Mouse (Mus musculus): ENCODE data around the gene H13.
"Not testable (repeated sequence)": the region's sequence is repeated elsewhere in the genome, so short reads cannot be mapped to it uniquely, and the experiment has no call there.

The H13 gene

DNA sequence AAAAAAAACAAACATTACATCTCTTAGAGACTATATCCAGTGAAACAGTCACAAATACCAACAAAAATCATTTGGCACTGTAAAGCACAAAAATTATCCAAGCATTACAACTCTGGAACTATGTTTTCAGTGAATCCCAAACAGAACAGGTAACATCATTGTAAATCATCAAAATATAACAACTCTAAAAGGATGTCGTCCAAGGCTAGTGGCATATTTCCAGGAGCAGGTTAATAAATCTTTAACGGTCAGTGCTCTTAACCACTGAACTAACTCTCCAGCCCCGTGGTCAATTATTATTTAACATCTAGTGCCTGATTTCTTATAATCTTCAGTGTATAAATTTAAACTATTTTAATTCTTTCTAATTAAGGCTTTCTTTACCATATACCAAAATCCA is 3.1 kb upstream of the H13 start:
- not testable (repeated sequence) for DNase-seq

GRCm38 (mm10) chr2:152669639-152670484 is 601 bp downstream of the H13 start:
- peak; percentile 59 for DNase-seq

GRCm38 (mm10) chr2:152670983-152671641 is 1.9 kb downstream of the H13 start:
- peak; percentile 95 for DNase-seq

- peak; percentile 86 for DNase-seq
Measured at GRCm38 (mm10) chr2:152671642-152671999, 2.4 kb downstream of the H13 start.

DNA sequence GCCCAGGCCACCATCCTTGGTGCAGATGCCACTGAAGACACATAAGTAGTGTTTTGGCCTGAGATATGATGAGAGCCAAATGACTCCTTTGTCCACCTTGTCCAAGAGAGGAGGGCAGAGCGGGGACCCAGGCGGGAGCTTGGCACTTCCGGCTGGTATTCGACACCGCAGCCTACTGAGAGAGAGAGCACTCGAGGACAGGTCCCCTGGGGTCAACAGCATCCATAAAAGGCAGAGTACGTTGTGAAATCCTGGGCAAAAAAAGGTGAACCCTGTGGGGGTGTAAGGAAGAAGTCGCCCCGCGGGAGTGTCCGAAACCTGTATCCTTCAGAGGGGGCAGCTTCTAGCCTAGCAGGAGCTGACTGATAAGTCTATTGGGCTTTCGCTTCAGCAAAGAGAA is 2.9 kb downstream of the H13 start:
- DNase-seq: no peak

GRCm38 (mm10) chr2:152674148-152674547 is 4.9 kb downstream of the H13 start:
- no peak for DNase-seq

DNA sequence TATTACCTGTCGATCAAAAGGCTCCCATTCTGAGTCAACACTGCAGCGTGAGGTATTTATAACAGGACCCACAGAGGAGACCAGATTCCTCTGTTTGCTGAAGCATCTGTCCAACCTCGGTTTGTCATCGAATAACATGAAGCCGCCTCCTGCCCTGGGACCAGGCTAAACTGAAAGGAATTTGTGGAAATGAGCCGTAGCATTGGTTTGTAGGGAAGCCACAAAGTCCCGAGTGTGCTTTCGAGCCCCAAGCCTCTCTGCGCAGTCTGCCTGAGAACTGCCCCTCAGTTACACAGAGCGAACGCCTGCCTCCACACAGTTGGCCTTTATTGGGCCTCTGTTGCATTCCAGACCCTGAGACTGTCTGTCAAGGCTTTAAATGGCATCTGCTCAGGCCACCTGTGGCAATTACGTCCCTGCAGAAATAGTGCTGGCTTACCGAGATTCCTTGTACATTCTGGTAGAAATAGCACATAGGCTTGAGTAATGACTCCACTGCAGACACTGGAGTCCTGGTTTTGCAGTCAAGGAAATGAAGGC is 6.1 kb downstream of the H13 start:
- DNase-seq: no peak

- DNase-seq: peak; percentile 67
Measured at GRCm38 (mm10) chr2:152678302-152678701, 9.0 kb downstream of the H13 start.

DNA sequence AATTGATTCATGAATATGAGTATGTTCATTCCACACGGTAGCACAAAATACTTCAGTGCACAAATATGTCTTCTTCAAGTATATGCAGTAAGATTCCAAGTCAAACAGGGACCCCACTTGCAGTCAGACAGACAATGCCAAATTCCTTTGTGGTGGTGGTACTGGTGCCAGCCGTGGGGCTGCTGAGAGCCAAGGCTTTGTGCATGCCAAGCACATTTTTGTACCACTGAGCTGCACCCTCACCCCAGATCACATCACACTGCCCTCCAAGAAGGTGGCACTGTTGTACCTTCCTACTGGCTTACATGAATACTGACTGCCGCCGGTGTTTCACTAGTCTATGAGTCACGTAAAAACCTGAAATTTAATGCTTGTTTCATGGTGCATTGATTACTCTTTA is 9.7 kb downstream of the H13 start:
- DNase-seq: no peak

GRCm38 (mm10) chr2:152679701-152680355 is 10.6 kb downstream of the H13 start:
- DNase-seq: no peak

- no peak for DNase-seq
Measured at GRCm38 (mm10) chr2:152683086-152683485, 13.8 kb downstream of the H13 start.

DNA sequence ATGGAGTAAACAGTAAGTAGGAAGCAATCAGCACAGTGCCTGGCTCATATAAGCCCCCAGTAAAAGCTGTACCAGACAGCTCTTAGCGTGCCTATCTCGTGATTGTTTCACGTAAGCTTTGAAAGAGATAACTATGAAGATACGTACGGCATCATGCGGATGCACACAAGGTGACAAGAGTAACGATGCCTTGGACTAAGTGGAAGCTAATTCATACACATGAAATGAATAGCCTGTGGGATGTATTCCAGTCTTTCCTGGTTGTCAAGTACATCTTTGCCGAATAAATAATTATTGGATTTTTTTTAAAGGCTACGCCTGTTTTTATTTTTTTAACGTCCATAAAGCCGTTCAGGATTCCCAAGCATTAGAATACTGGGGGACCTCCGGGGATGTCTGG is 17.1 kb downstream of the H13 start:
- DNase-seq: no peak

GRCm38 (mm10) chr2:152686806-152687267 is 17.6 kb downstream of the H13 start, which contains the start of gene Mcts2:
Gene Mcts2 (plus strand): TSS chr2:152687035.
- no peak for DNase-seq

DNA sequence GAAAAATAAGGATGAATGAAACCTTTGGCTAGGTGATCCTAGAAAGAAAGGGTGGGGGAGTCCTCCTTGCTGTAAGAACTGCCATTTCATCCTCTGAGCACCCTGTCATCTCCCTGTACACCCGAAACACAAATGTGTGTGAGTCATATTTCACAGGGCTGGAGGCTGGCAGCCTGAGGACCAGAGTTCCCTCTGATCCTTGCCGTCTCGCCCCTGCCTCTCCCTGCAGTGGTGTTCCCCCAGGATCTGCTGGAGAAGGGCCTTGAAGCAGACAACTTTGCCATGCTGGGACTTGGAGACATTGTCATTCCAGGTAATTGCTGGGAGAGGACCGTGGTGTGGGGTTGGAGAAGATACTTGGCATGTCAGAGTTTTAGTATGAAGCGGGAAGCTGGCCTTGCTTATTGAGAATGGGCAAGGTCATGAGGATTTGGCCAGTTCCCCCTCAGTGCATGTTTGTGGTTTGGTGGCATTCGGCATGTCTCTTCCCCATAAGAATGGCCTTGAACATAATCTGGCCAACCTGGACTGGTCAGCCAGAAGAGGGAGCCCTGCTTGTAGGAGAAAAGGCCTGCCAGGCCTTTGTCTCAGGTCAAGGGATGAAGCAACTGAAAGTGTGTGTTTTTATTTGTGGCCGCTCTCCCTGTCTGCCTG is 22.4 kb downstream of the H13 start:
- DNase-seq: no peak

DNA sequence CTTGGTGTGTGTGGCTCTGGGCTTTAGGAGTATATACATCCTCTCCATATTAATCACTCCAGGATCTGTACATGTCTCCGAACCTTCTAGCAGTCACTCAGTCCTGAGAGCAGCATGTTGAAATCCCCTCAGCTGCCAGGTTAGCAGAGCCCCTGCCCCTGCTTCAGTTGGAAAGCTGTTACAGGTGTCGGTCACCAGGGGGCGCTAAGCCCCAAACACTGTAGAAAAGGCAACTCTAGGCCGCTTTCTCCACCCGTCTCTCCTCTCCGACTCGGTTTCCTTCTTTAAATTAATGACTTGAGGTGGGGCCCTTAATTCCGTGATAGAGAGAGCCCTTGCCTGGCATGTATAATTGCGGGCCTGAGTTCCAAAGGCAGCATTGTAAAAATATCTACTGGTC is 24.0 kb downstream of the H13 start:
- peak; percentile 75 for DNase-seq

DNA sequence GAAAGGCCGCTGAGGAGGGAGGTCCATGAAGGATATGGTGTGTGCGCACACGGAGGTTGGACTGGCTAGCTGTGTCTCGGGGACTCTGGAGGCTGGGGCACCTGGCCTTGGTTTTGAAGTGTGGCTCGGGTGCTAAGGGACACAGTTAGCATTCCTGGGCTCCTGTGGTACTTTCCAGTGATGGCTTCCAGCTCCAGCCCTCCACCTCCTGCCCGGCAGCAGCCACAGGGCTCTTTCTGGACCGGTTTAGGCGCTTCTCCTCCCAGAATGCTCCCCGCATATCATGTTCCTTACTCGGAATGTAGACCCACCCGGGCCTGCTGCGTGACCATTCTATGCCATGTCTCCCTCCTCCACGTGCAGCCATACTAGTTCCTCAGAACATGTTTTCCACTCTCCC is 24.5 kb downstream of the H13 start:
- DNase-seq: no peak

DNA sequence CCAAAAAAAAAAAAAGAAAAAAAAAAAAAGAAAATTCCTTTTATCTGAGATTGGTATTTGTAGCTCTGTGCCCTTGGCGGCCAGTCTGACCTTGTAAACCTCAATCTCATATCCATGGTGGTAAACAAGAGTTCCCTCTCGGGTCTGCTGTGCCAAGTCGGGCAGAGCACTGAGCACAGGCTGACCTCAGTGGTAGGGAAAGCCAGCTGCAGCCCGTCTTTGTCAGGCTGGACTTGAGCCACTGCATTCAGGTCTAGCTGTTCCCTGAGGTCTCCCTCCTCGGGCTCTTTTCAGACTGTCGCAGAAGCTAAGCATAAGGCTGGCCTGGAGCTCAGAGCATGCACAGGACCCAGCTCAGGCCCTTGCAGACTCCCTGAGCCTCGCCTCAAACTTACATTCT is 25.4 kb downstream of the H13 start:
- no peak for DNase-seq

DNA sequence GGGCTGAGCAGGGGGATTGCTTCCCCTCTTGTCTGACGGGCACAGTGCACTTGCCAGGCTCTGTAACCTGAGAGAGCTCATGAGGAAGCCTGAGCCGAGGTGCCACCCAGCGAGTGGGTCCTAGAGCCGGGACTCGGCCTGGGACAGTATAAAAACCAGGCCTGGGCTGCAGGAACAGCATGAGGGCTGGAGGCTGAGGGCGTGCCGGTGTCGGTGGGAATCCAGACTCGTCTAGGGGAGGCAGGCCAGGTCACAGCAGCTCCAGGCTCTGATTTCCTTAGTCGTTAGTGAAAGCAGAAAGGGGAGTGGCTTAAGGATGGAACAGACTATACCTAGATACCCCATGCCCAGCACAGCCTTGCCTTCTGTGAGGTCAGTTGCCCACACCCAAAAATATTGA is 26.8 kb downstream of the H13 start:
- no peak for DNase-seq

DNA sequence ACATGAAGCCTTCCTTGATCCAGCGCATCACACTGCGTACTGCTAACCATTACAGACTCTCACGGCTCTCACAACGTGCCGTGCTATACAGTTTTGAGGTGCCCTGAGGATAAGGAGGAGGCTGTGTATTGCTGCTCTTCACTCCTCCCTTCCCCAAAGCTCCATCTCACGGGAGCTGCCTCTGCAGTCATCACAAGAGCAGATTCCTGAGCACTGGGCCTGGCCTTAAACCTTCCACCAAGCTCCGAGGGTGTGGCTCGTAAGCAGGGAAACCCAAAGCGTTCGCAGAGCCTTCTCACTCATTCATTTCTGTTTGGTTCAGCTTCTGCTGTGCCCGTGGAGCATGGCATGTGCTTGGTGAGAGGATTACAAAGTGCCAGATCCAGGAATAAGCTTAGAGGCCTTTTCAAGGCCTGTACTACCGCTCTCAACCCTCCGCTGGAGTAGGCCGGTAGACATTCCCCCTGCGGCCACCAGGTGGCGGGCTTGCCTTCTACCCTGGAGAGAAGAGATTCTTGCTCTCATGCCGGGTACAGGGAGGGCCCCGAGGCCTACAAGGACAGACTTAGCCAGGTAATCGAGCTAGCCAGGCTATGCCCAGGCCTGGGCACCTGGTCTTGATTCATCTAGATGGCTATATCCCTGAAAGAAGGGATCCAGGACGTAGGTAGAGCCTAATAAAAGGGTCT is 27.4 kb downstream of the H13 start:
- peak; percentile 94 for DNase-seq

DNA sequence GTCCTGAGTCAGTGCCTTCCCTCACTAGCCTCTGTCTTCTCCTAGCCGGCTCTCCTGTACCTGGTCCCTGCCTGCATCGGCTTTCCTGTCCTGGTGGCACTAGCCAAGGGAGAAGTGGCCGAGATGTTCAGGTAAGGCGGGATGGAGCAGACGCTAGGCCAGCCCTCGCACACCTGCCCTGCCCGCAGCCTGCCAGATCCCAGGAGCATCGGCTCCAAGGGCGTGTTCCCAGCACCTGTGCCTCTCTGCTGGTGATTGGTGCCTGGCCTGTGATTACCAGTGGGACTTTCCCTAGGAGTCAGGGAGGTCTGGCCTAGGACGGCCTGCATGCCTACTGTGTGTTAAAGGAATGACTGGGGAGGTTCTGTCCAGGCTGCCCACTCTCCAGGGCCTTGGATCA is 30.9 kb downstream of the H13 start:
- DNase-seq: no peak

DNA sequence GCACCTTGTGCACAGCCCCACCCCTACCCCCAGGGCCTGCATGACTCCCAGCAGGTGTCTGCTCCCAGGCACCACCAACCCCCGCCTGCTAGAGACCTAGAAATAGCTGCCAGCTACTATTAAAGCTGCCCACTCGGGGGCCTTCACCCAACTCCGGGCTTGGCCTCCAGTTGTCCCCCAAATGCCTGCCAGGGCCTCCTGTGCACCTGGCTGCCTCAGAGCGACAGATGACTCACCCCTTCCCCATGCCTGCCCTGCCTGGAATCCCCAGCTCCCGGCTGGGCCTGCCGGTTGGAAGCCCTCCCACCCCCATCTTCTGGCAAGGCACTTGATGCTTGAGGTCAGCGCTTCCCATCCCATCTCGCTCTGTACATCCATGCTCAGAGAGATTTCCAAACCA is 31.5 kb downstream of the H13 start:
- no peak for DNase-seq

- DNase-seq: no peak
Measured at GRCm38 (mm10) chr2:152703596-152704255, 34.5 kb downstream of the H13 start.
